Mouse (Mus musculus) liver, embryonic 14.5 days (tissue): Measurements from ENCODE around the gene Entpd5. TPM values are rescaled to one million over a fixed set of nuclear protein-coding genes. Genes with fewer than 3 reads are reported as not detected.

Experiments used
- ATAC-seq: fragments of 200-750 bp; cut with Nextera tagmentation; 2 replicates; pipeline ENCODE4 v1.8.0; 2017; ENCODE audit warnings: moderate number of reproducible peaks, mild to moderate bottlenecking, moderate library complexity; ENCODE audit not compliant: insufficient read depth
- DNase-seq, 3 experiments: peaks; one replicate each; pipeline ENCODE4 v3.0.0-alpha.2; 2012 to 2013; ENCODE audit warnings: low read depth in 3 of 3, low spot score in 3 of 3
- H3K27ac ChIP-seq: fragments of 300-500 bp; sonication (generic); 2 replicates; pipeline ENCODE4 v1.5.1; 2014; ENCODE audit warnings: moderate library complexity, mild to moderate bottlenecking, control low read depth, inconsistent platforms
- H3K27me3 ChIP-seq: fragments of 300-500 bp; sonication (generic); 2 replicates; pipeline ENCODE4 v1.6.1; 2014; ENCODE audit warnings: mild to moderate bottlenecking, low read length, moderate library complexity; ENCODE audit not compliant: control insufficient read depth, insufficient read depth
- H3K36me3 ChIP-seq: fragments of 300-500 bp; sonication (generic); replicated peaks from 2 replicates; pipeline ENCODE4 v1.6.1; 2014; ENCODE audit warnings: low read depth; ENCODE audit not compliant: control insufficient read depth, insufficient read depth
- H3K4me1 ChIP-seq, 2 experiments: fragments of 200-500 bp in 1 of 2; fragments of 300-500 bp in 1 of 2; sonication (generic) in 1 of 2; replicated peaks; 2 replicates each; pipeline ENCODE4 v1.6.1; 2012 to 2014; ENCODE audit warnings: antibody characterized with exemption in 1 of 2, inconsistent platforms in 1 of 2, low read length in 1 of 2; ENCODE audit not compliant: control insufficient read depth in 2 of 2, insufficient read depth in 2 of 2
- H3K4me2 ChIP-seq: fragments of 300-500 bp; sonication (generic); 2 replicates; pipeline ENCODE4 v1.6.1; 2014; ENCODE audit warnings: low read depth, mild to moderate bottlenecking, control low read depth, moderate library complexity
- H3K4me3 ChIP-seq, 2 experiments: fragments of 200-500 bp in 1 of 2; fragments of 300-500 bp in 1 of 2; sonication (generic) in 1 of 2; 2 replicates each; pipeline ENCODE4 v1.5.1; 2012 to 2014; ENCODE audit warnings: low read depth in 2 of 2, low read length in 2 of 2, mild to moderate bottlenecking in 2 of 2, control low read depth in 1 of 2, inconsistent platforms in 1 of 2, moderate library complexity in 1 of 2; ENCODE audit not compliant: insufficient read depth in 1 of 2
- H3K9ac ChIP-seq: fragments of 300-500 bp; sonication (generic); replicated peaks from 2 replicates; pipeline ENCODE4 v1.6.1; 2014; ENCODE audit warnings: mild to moderate bottlenecking, control low read depth, moderate library complexity
- H3K9me3 ChIP-seq: fragments of 300-500 bp; sonication (generic); 2 replicates; pipeline ENCODE4 v1.6.1; 2016; ENCODE audit warnings: low read length, mixed read lengths; ENCODE audit not compliant: control insufficient read depth
- CTCF ChIP-seq: IDR thresholded peaks from 2 replicates; pipeline ENCODE4 v1.5.1; 2016; ENCODE audit warnings: antibody characterized with exemption, low read depth, control low read depth
- EP300 ChIP-seq: IDR thresholded peaks from 2 replicates; pipeline ENCODE4 v1.6.1; 2016; ENCODE audit warnings: antibody characterized with exemption, low read depth
- WGBS: fragments of 180-500 bp; shearing (Covaris S2); extraction: QIAGEN DNeasy Blood & Tissue Kit; methylation state at CpG from one replicate; pipeline ENCODE4 v1.1.7; 2014; ENCODE audit not compliant: insufficient replicate concordance; 5-methylcytosine and 5-hydroxymethylcytosine counted together
- polyA plus RNA-seq, 2 experiments: library from polyadenylated mRNA; depleted of rRNA in 1 of 2; stranded (reverse) in 1 of 2; unstranded in 1 of 2; fragments of >200 nt; fragmentation: Nextera tagmentation in 1 of 2; extraction: Ambion mirVana in 1 of 2; gene quantifications; 2 replicates each; pipeline versions ENCODE4 v1.2.1 to v1.2.3; 2012 to 2014

Entpd5 gene
- polyA plus RNA-seq, 2 experiments, result 4.9 to 10.2 TPM

GRCm38 (mm10) chr12:84396947-84397679 is 11.7 kb downstream of the Entpd5 start:
- no peak overlapping the region for H3K9ac ChIP-seq
- no peak overlapping the region for H3K27ac ChIP-seq
- no peak for TF ChIP-seq CTCF
- no peak for TF ChIP-seq EP300
- no peak for DNase-seq
- no peaks in the 10 kb centered on the region for H3K9me3 ChIP-seq
- H3K4me2 ChIP-seq, result no peak overlapping the region
- peaks cover 5 to 8% of the 10 kb centered on the region in 2 experiments; a peak in 3 of 4 replicates for H3K4me1 ChIP-seq
- no peaks in the 10 kb centered on the region for H3K36me3 ChIP-seq
- no peak overlapping the region for H3K4me3 ChIP-seq
- 68% methylated on average over 14 of the region's 14 CpGs for WGBS
- ATAC-seq, result peak; percentile 57; the same call in 1 of the 2 replicates
- H3K27me3 ChIP-seq, result no peaks in the 10 kb centered on the region

- ATAC-seq (no peak), DNase-seq (no peak)
- Histone ChIP-seq H3K27me3 (no peaks in the 10 kb centered on the region), H3K9ac (no peak overlapping the region), H3K9me3 (no peaks in the 10 kb centered on the region), H3K4me2 (no peak overlapping the region), H3K4me3 (no peak overlapping the region), H3K4me1 (peaks cover 0 to 3% of the 10 kb centered on the region in 2 experiments; a peak in 2 of 4 replicates), H3K27ac (no peak overlapping the region), H3K36me3 (no peaks in the 10 kb centered on the region)
- TF ChIP-seq CTCF (no peak), EP300 (no peak)
- 77% methylated on average over 5 of the region's 5 CpGs for WGBS
Observed at GRCm38 (mm10) chr12:84393847-84394246, 15.0 kb downstream of the Entpd5 start.

GRCm38 (mm10) chr12:84392681-84393080 is 16.1 kb downstream of the Entpd5 start:
- WGBS, result 88% methylated on average over 4 of the region's 4 CpGs
- Histone ChIP-seq H3K27ac (no peak overlapping the region), H3K27me3 (no peaks in the 10 kb centered on the region), H3K4me3 (no peak overlapping the region), H3K36me3 (no peaks in the 10 kb centered on the region), H3K4me2 (no peak overlapping the region), H3K4me1 (peaks cover 0 to 10% of the 10 kb centered on the region in 2 experiments; a peak in 2 of 4 replicates), H3K9me3 (no peaks in the 10 kb centered on the region), H3K9ac (no peak overlapping the region)
- DNase-seq (no peak), ATAC-seq (no peak)
- TF ChIP-seq EP300 (no peak), CTCF (no peak)

GRCm38 (mm10) chr12:84390336-84390735 is 18.5 kb downstream of the Entpd5 start:
- ATAC-seq (no peak), DNase-seq (no peak)
- Histone ChIP-seq H3K27ac (no peak overlapping the region), H3K4me1 (peaks cover 0 to 11% of the 10 kb centered on the region in 2 experiments; a peak in 2 of 4 replicates), H3K9me3 (no peaks in the 10 kb centered on the region), H3K4me3 (no peak overlapping the region), H3K36me3 (no peaks in the 10 kb centered on the region), H3K4me2 (no peak overlapping the region), H3K9ac (no peak overlapping the region), H3K27me3 (no peaks in the 10 kb centered on the region)
- no peak for TF ChIP-seq EP300
- TF ChIP-seq CTCF, result no peak
- 78% methylated on average over 6 of the region's 6 CpGs for WGBS

- Histone ChIP-seq H3K4me2 (no peak overlapping the region), H3K27me3 (no peaks in the 10 kb centered on the region), H3K9ac (no peak overlapping the region), H3K4me1 (peaks cover 0 to 20% of the 10 kb centered on the region in 2 experiments), H3K4me3 (no peak overlapping the region), H3K27ac (no peak overlapping the region), H3K36me3 (no peaks in the 10 kb centered on the region), H3K9me3 (no peaks in the 10 kb centered on the region)
- DNase-seq, result no peak
- 19% methylated on average over 14 of the region's 14 CpGs for WGBS
- ATAC-seq, result no peak
- TF ChIP-seq CTCF, result no peak
Observed at GRCm38 (mm10) chr12:84388774-84389400, 19.9 kb downstream of the Entpd5 start.
